Mouse (Mus musculus) CH12F3 (cell line): ENCODE data around the gene Pold4.

Source experiments
- in situ Hi-C: fragments of 300-500 bp; cut with MboI; formaldehyde crosslinking; loops from 2 replicates; pipeline ENCODE4 v1.14.3; 2020; ENCODE audit warnings: low sequenced_read_pairs

Gene Pold4

GRCm38 (mm10) chr19:4203604-4204326 is 27.9 kb upstream of the Pold4 start:
- in situ Hi-C loops = no loop called here

- in situ Hi-C loops = no loop called here
Measured at GRCm38 (mm10) chr19:4204889-4205288, 26.8 kb upstream of the Pold4 start.

- in situ Hi-C loops = no loop called here
Measured at GRCm38 (mm10) chr19:4206971-4207370, 24.7 kb upstream of the Pold4 start.

GRCm38 (mm10) chr19:4208563-4208962 is 23.1 kb upstream of the Pold4 start:
- in situ Hi-C loops = no loop called here

GRCm38 (mm10) chr19:4211891-4212588 is 19.7 kb upstream of the Pold4 start:
- in situ Hi-C loops = no loop called here

- in situ Hi-C loops = no loop called here
Measured at GRCm38 (mm10) chr19:4213524-4213974, 18.1 kb upstream of the Pold4 start.

- in situ Hi-C loops = no loop called here
Measured at GRCm38 (mm10) chr19:4214071-4214770, 17.5 kb upstream of the Pold4 start, which contains the start of the genes Clcf1 and AC109138.7. Clcf1 (plus strand) TSS chr19:4214238. AC109138.7 (plus strand) TSS chr19:4214357.

- in situ Hi-C loops = no loop called here
Measured at GRCm38 (mm10) chr19:4214771-4215450, 16.8 kb upstream of the Pold4 start.

- in situ Hi-C loops = no loop called here
Measured at GRCm38 (mm10) chr19:4215451-4215840, 16.3 kb upstream of the Pold4 start.

- in situ Hi-C loops = no loop called here
Measured at GRCm38 (mm10) chr19:4216041-4216685, 15.5 kb upstream of the Pold4 start.

GRCm38 (mm10) chr19:4217140-4217539 is 14.6 kb upstream of the Pold4 start:
- in situ Hi-C loops = no loop called here

- in situ Hi-C loops = no loop called here
Measured at GRCm38 (mm10) chr19:4217855-4218254, 13.8 kb upstream of the Pold4 start.

- in situ Hi-C loops = no loop called here
Measured at GRCm38 (mm10) chr19:4218293-4218692, 13.4 kb upstream of the Pold4 start.

- in situ Hi-C loops = no loop called here
Measured at GRCm38 (mm10) chr19:4218784-4219183, 12.9 kb upstream of the Pold4 start.

GRCm38 (mm10) chr19:4219943-4220342 is 11.8 kb upstream of the Pold4 start:
- in situ Hi-C loops = no loop called here

- in situ Hi-C loops = no loop called here
Measured at GRCm38 (mm10) chr19:4220416-4220815, 11.3 kb upstream of the Pold4 start.

GRCm38 (mm10) chr19:4220957-4221743 is 10.5 kb upstream of the Pold4 start:
- in situ Hi-C loops = no loop called here

GRCm38 (mm10) chr19:4222165-4222564 is 9.5 kb upstream of the Pold4 start:
- in situ Hi-C loops = no loop called here

GRCm38 (mm10) chr19:4226779-4227178 is 4.9 kb upstream of the Pold4 start:
- in situ Hi-C loops = no loop called here

- in situ Hi-C loops = no loop called here
Measured at GRCm38 (mm10) chr19:4227446-4227845, 4.3 kb upstream of the Pold4 start.
